Mouse (Mus musculus) retina, adult 2 months (tissue): Measurements from ENCODE around the gene Rorb.

Experiments used
- DNase-seq: peaks from one replicate; pipeline ENCODE4 v3.0.0-alpha.2; 2012; ENCODE audit warnings: low read depth, low spot score

Rorb gene

GRCm38 (mm10) chr19:18889117-18889627 is 221.8 kb downstream of the Rorb start:
- no peak for DNase-seq

GRCm38 (mm10) chr19:18888491-18889116 is 222.4 kb downstream of the Rorb start:
- DNase-seq, result no peak

GRCm38 (mm10) chr19:18887646-18888407 is 223.2 kb downstream of the Rorb start:
- no peak for DNase-seq

DNA sequence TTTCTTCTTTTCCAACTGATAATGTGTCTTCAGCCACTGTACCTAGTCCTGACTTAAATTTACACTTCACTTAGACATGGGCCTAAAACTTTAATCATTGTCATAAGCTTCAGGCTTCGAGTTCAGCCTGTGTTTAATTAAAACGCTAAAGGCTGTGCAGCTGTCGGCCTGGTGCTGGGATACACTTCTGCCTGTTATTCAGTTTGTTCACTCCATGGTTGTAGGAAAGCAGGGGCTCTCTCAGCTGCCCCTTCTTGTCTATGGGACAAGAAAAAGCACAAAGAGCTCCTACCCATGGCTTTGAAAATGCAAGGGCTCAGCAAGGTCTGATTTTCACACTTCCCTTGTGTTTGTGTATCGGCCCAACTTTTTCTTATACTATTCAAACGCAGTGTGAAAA is 229.8 kb downstream of the Rorb start:
- no peak for DNase-seq
